Mouse (Mus musculus): Measurements from ENCODE around the gene Ap3s2. TPM values are rescaled to one million over a fixed set of nuclear protein-coding genes. Genes with fewer than 3 reads are reported as not detected.
A peak's percentile ranks its signal among the peaks of the same experiment; 100 is the strongest.

Gene Ap3s2
- polyA plus RNA-seq, 1 experiment from 2014 or later: 53.2 TPM

- 87% methylated on average over 8 of the region's 8 CpGs for WGBS
- no peaks in the 10 kb centered on the region for H3K36me3 ChIP-seq (ENCODE audit: control insufficient read depth, insufficient read depth, low read length)
- H3K9ac ChIP-seq (ENCODE audit: low read length): no peak overlapping the region
- H3K27ac ChIP-seq (ENCODE audit: low read depth, low read length): no peak overlapping the region
- DNase-seq (ENCODE audit: low spot score) (peak; percentile 1), ATAC-seq (ENCODE audit: insufficient read depth, low FRiP score, low TSS enrichment) (no peak)
- no peaks in the 10 kb centered on the region for H3K9me3 ChIP-seq (ENCODE audit: control insufficient read depth, low read length)
- no peaks in the 10 kb centered on the region for H3K4me1 ChIP-seq (ENCODE audit: control insufficient read depth, insufficient read depth, low read length)
- H3K4me2 ChIP-seq (ENCODE audit: low read depth): no peak overlapping the region
- H3K27me3 ChIP-seq (ENCODE audit: control insufficient read depth, insufficient read depth, low read length): peaks cover 12% of the 10 kb centered on the region; the same call in 1 of the 2 replicates
- no peak overlapping the region for H3K4me3 ChIP-seq (ENCODE audit: low read depth, low read length)
Observed at GRCm38 (mm10) chr7:79844090-79844802, 76.2 kb downstream of the Ap3s2 start.

GRCm38 (mm10) chr7:79842163-79842562 lies 78.3 kb downstream of the Ap3s2 start:
- Histone ChIP-seq H3K9ac (ENCODE audit: low read length) (no peak overlapping the region), H3K27ac (ENCODE audit: low read depth, low read length) (no peak overlapping the region), H3K4me3 (ENCODE audit: low read depth, low read length) (no peak overlapping the region), H3K27me3 (ENCODE audit: control insufficient read depth, insufficient read depth, low read length) (0 out of 2 replicates have a peak, but pooled peaks cover 3% of the 10 kb centered on the region), H3K4me1 (ENCODE audit: control insufficient read depth, insufficient read depth, low read length) (no peaks in the 10 kb centered on the region), H3K9me3 (ENCODE audit: control insufficient read depth, low read length) (no peaks in the 10 kb centered on the region), H3K36me3 (ENCODE audit: control insufficient read depth, insufficient read depth, low read length) (no peaks in the 10 kb centered on the region), H3K4me2 (ENCODE audit: low read depth) (no peak overlapping the region)
- DNase-seq (ENCODE audit: low spot score): peak; percentile 5
- no peak for ATAC-seq (ENCODE audit: insufficient read depth, low FRiP score, low TSS enrichment)
- 61% methylated on average over 7 of the region's 7 CpGs for WGBS

- no peak overlapping the region for H3K4me2 ChIP-seq (ENCODE audit: low read depth)
- no peak overlapping the region for H3K9ac ChIP-seq (ENCODE audit: low read length)
- H3K9me3 ChIP-seq (ENCODE audit: control insufficient read depth, low read length): no peaks in the 10 kb centered on the region
- DNase-seq (ENCODE audit: low spot score): peak; percentile 4
- 82% methylated on average over 2 of the region's 2 CpGs for WGBS
- H3K4me1 ChIP-seq (ENCODE audit: control insufficient read depth, insufficient read depth, low read length): no peaks in the 10 kb centered on the region
- no peak overlapping the region for H3K4me3 ChIP-seq (ENCODE audit: low read depth, low read length)
- no peaks in the 10 kb centered on the region for H3K36me3 ChIP-seq (ENCODE audit: control insufficient read depth, insufficient read depth, low read length)
- H3K27me3 ChIP-seq (ENCODE audit: control insufficient read depth, insufficient read depth, low read length): no peaks in the 10 kb centered on the region
- H3K27ac ChIP-seq (ENCODE audit: low read depth, low read length): no peak overlapping the region
- no peak for ATAC-seq (ENCODE audit: insufficient read depth, low FRiP score, low TSS enrichment)
Observed at GRCm38 (mm10) chr7:79837247-79837646, 83.2 kb downstream of the Ap3s2 start.

GRCm38 (mm10) chr7:79835196-79835595 lies 85.3 kb downstream of the Ap3s2 start:
- no peak overlapping the region for H3K9ac ChIP-seq (ENCODE audit: low read length)
- H3K27me3 ChIP-seq (ENCODE audit: control insufficient read depth, insufficient read depth, low read length): no peaks in the 10 kb centered on the region
- H3K9me3 ChIP-seq (ENCODE audit: control insufficient read depth, low read length): no peaks in the 10 kb centered on the region
- H3K4me2 ChIP-seq (ENCODE audit: low read depth): no peak overlapping the region
- 96% methylated on average over 6 of the region's 6 CpGs for WGBS
- no peak overlapping the region for H3K4me3 ChIP-seq (ENCODE audit: low read depth, low read length)
- no peak for DNase-seq (ENCODE audit: low spot score)
- no peak for ATAC-seq (ENCODE audit: insufficient read depth, low FRiP score, low TSS enrichment)
- H3K4me1 ChIP-seq (ENCODE audit: control insufficient read depth, insufficient read depth, low read length): no peaks in the 10 kb centered on the region
- no peak overlapping the region for H3K27ac ChIP-seq (ENCODE audit: low read depth, low read length)
- H3K36me3 ChIP-seq (ENCODE audit: control insufficient read depth, insufficient read depth, low read length): no peaks in the 10 kb centered on the region

- Histone ChIP-seq H3K4me3 (ENCODE audit: low read depth, low read length) (no peak overlapping the region), H3K27ac (ENCODE audit: low read depth, low read length) (no peak overlapping the region), H3K27me3 (ENCODE audit: control insufficient read depth, insufficient read depth, low read length) (no peaks in the 10 kb centered on the region), H3K36me3 (ENCODE audit: control insufficient read depth, insufficient read depth, low read length) (no peaks in the 10 kb centered on the region), H3K4me2 (ENCODE audit: low read depth) (no peak overlapping the region), H3K9me3 (ENCODE audit: control insufficient read depth, low read length) (no peaks in the 10 kb centered on the region), H3K9ac (ENCODE audit: low read length) (no peak overlapping the region), H3K4me1 (ENCODE audit: control insufficient read depth, insufficient read depth, low read length) (no peaks in the 10 kb centered on the region)
- ATAC-seq (ENCODE audit: insufficient read depth, low FRiP score, low TSS enrichment) (no peak), DNase-seq (ENCODE audit: low spot score) (no peak)
Observed at GRCm38 (mm10) chr7:79832980-79833379, 87.5 kb downstream of the Ap3s2 start.

- Histone ChIP-seq H3K36me3 (ENCODE audit: control insufficient read depth, insufficient read depth, low read length) (no peaks in the 10 kb centered on the region), H3K9ac (ENCODE audit: low read length) (no peak overlapping the region), H3K27me3 (ENCODE audit: control insufficient read depth, insufficient read depth, low read length) (no peaks in the 10 kb centered on the region), H3K4me3 (ENCODE audit: low read depth, low read length) (no peak overlapping the region), H3K4me2 (ENCODE audit: low read depth) (no peak overlapping the region), H3K4me1 (ENCODE audit: control insufficient read depth, insufficient read depth, low read length) (no peaks in the 10 kb centered on the region), H3K9me3 (ENCODE audit: control insufficient read depth, low read length) (no peaks in the 10 kb centered on the region), H3K27ac (ENCODE audit: low read depth, low read length) (no peak overlapping the region)
- 85% methylated on average over 6 of the region's 6 CpGs for WGBS
- DNase-seq (ENCODE audit: low spot score) (no peak), ATAC-seq (ENCODE audit: insufficient read depth, low FRiP score, low TSS enrichment) (no peak)
Observed at GRCm38 (mm10) chr7:79831585-79831984, 88.9 kb downstream of the Ap3s2 start.

GRCm38 (mm10) chr7:79831145-79831544 lies 89.3 kb downstream of the Ap3s2 start:
- ATAC-seq (ENCODE audit: insufficient read depth, low FRiP score, low TSS enrichment): no peak
- Histone ChIP-seq H3K4me1 (ENCODE audit: control insufficient read depth, insufficient read depth, low read length) (no peaks in the 10 kb centered on the region), H3K36me3 (ENCODE audit: control insufficient read depth, insufficient read depth, low read length) (no peaks in the 10 kb centered on the region), H3K27me3 (ENCODE audit: control insufficient read depth, insufficient read depth, low read length) (no peaks in the 10 kb centered on the region), H3K4me2 (ENCODE audit: low read depth) (no peak overlapping the region), H3K9ac (ENCODE audit: low read length) (no peak overlapping the region), H3K9me3 (ENCODE audit: control insufficient read depth, low read length) (no peaks in the 10 kb centered on the region), H3K4me3 (ENCODE audit: low read depth, low read length) (no peak overlapping the region), H3K27ac (ENCODE audit: low read depth, low read length) (no peak overlapping the region)
- DNase-seq (ENCODE audit: low spot score): no peak
- 61% methylated on average over 6 of the region's 6 CpGs for WGBS

- no peaks in the 10 kb centered on the region for H3K4me1 ChIP-seq (ENCODE audit: control insufficient read depth, insufficient read depth, low read length)
- no peak for DNase-seq (ENCODE audit: low spot score)
- no peak for ATAC-seq (ENCODE audit: insufficient read depth, low FRiP score, low TSS enrichment)
- H3K36me3 ChIP-seq (ENCODE audit: control insufficient read depth, insufficient read depth, low read length): no peaks in the 10 kb centered on the region
- H3K9ac ChIP-seq (ENCODE audit: low read length): no peak overlapping the region
- H3K9me3 ChIP-seq (ENCODE audit: control insufficient read depth, low read length): no peaks in the 10 kb centered on the region
- H3K4me2 ChIP-seq (ENCODE audit: low read depth): no peak overlapping the region
- no peak overlapping the region for H3K4me3 ChIP-seq (ENCODE audit: low read depth, low read length)
- no peak overlapping the region for H3K27ac ChIP-seq (ENCODE audit: low read depth, low read length)
- WGBS: 73% methylated on average over 3 of the region's 3 CpGs
- H3K27me3 ChIP-seq (ENCODE audit: control insufficient read depth, insufficient read depth, low read length): no peaks in the 10 kb centered on the region
Observed at GRCm38 (mm10) chr7:79828341-79828740, 92.1 kb downstream of the Ap3s2 start.
